Mouse (Mus musculus): ENCODE results near the gene Ercc6l.
A peak's percentile ranks its signal among the peaks of the same experiment; 100 is the strongest.
"Not testable (repeated sequence)": the region's sequence is repeated elsewhere in the genome, so short reads cannot be mapped to it uniquely, and the experiment has no call there.

Gene Ercc6l

DNA sequence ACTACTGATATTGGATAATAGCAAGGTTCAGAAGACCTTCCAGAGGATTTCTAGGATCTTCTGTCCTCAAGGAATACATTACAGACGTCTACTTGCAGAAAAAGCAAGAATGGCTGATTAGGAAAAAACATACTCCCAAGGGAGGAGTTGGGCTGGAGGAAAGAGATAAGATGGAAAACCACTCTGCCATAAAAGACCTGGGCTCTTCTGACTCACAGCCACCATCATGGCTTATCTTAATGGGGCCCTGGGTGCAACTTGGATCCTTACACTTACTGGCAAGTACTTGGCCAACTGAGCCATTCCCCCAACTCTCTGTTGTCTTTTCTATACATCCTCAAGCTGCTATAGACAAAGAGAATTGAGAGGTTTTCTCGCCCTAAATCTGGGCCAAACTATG is 53.1 kb downstream of the Ercc6l start:
- not testable (repeated sequence) for DNase-seq

DNA sequence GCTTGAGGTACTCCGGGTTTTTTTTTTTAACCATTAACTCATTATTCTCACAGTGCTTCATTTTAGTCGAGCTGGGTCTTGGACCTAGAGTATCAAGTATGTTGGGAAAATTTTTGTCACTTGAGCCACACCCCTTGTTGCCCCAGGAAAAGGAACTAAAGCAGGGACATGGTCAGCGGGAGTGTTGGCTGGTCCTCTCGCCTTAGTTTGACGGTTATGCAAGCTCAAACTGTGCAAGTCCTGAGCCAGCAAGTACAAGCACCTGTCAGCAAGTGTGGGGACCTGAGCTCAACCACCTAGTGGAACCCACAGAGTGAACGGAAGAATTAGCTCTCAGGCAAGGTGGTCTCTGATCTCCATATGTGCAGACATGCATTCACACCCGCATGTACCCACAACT is 55.0 kb downstream of the Ercc6l start:
- DNase-seq: peak in 1 of 2 experiments; percentile 26

DNA sequence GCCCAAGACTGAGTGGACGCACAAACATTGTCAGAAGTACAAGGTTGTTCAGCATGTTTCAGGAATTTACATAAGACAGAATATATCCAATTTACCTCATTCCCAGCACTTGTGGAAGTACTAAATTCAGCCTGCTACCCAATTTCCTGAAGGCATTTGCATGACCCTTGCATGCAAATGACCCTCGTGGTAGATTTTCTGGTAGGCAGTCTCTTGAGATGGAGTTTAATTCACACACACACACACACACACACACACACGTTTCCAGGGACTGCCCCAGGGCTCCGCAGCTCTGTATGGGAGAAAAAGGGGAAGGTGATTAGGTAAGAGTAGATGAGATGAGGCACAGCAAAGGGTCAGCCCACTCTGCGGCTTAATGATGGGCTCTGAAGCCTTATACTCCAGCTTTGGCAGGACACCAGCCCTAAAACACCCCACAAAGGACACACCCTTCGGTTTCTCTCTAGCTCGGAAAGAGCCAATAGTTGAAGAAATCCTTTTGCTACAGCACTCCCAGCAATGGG is 62.4 kb downstream of the Ercc6l start:
- no peak for DNase-seq
